Mouse (Mus musculus): ENCODE data around the gene Dgkb. TPM values are rescaled to one million over a fixed set of nuclear protein-coding genes. Genes with fewer than 3 reads are reported as not detected.

The Dgkb gene
- polyA plus RNA-seq, 1 experiment from 2014 or later = 4.8 TPM

DNA sequence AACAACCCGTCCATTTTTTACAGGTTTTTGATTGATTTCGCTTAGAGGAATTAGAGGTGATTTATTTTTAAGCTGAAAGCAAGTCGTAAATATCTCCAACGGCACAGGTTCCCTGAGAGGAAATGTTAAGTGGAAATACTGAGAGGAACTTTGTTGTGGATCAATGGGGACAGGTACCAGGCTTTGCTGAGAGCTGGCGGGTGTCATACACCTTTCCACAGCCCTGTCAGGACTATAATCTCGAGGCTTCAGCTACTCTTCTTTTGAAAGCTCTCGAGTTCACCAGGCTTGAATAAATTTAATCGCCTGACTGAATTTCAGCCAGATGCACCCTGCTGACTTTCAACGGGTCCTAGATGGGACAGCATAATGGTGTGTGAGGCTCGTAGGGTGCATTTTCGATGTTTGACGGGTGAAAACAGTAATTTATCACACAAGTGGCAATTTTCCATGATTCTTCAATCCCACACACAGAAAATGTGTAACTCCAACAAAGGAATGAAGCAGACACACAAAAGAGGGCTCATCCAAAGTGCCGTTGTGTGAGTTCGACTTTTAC, 580.3 kb downstream of the Dgkb start:
- Histone ChIP-seq H3K4me2 (no peak overlapping the region), H3K4me1 (peaks cover 7% of the 10 kb centered on the region; the same call in 1 of the 2 replicates), H3K36me3 (ENCODE audit: poor library complexity, severe bottlenecking) (no peaks in the 10 kb centered on the region), H3K27me3 (no peaks in the 10 kb centered on the region), H3K4me3 (no peak overlapping the region), H3K9ac (no peak overlapping the region), H3K9me3 (replicated peaks) (no peaks in the 10 kb centered on the region), H3K27ac (no peak overlapping the region)
- 41% methylated on average over 14 of the region's 14 CpGs for WGBS
- ATAC-seq = peak; percentile 66

DNA sequence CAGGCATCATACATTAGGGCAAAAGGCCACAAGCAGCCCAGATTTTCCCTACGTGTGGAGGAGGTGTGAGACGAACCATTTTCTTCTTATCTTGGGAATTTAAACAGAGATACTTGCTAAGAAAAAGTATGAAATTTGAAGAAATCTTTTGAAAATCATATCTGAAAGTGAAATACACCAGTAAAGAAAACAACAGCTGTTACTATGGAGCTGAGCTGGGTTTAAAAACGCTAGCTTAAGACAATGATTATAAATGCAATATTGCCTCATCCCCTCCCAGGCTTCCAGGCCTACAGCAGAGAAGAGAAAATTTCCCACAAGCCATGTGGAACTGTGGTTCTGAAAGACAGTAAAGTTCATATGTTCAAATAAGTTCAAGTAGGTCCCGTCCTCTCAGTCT, 582.6 kb downstream of the Dgkb start:
- no peak overlapping the region for H3K4me3 ChIP-seq
- no peaks in the 10 kb centered on the region for H3K36me3 ChIP-seq (ENCODE audit: poor library complexity, severe bottlenecking)
- H3K9ac ChIP-seq = no peak overlapping the region
- WGBS = 88% methylated on average over 4 of the region's 4 CpGs
- no peak for ATAC-seq
- peaks cover 7% of the 10 kb centered on the region; the same call in 1 of the 2 replicates for H3K4me1 ChIP-seq
- no peak overlapping the region for H3K4me2 ChIP-seq
- no peaks in the 10 kb centered on the region for H3K9me3 ChIP-seq (replicated peaks)
- no peak overlapping the region for H3K27ac ChIP-seq
- no peaks in the 10 kb centered on the region for H3K27me3 ChIP-seq

DNA sequence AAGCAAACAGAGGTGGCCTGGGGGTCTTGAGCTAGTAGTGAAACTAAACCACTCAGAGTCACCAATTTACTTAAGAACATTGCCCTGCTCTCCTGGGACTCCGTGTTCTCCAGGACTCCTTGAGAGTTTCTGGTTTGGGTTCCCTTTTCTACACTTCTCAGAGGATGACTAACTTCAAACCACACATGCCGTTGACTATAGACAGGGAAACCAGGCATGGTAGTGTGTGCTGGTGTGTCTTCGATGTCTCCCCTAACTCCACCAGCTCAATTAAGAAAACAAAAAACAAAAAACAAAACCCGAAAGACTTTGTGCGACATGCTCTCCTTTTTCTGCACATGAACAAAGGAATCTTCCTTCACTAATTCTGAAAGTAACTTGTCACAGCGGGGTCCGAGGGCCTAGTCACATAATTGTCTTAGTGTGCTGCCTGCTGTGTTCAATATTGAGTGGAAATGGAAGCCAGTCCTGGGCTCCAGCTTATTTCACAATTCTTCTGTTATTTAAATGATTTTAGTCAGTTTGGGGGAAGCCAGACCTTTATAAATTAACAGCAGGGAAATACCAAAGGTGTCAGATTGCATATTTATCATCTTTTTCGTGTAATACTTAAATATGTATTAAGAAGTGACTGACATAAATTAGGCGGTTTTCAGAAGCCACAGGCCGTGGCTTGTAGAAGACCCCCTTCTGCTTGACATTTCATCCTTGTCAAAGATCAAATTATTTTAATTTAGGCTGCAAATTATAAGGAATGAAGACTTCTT, 618.0 kb downstream of the Dgkb start:
- 8% methylated on average over 10 of the region's 10 CpGs for WGBS
- no peak overlapping the region for H3K4me3 ChIP-seq
- no peak overlapping the region for H3K9ac ChIP-seq
- ATAC-seq = peak; percentile 85
- H3K27ac ChIP-seq = no peak overlapping the region
- H3K36me3 ChIP-seq (ENCODE audit: poor library complexity, severe bottlenecking) = no peaks in the 10 kb centered on the region
- H3K4me2 ChIP-seq = no peak overlapping the region
- peaks cover 10% of the 10 kb centered on the region; the same call in 1 of the 2 replicates for H3K4me1 ChIP-seq
- no peaks in the 10 kb centered on the region for H3K9me3 ChIP-seq (replicated peaks)
- no peaks in the 10 kb centered on the region for H3K27me3 ChIP-seq

DNA sequence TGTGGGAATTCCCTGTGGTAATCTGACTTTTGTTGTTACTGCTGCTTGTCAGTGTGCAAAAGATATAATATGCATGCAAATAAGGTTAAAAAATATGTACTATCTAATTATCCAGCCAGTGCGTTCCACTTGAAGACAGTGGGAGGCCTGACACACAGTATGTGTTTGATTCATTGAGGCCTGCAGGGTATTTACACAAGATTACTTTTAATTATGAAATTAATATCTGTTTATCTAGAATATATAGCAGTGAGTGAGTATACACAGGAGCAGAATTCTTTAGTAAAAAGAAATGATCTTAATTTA, 618.6 kb downstream of the Dgkb start:
- Histone ChIP-seq H3K27me3 (no peaks in the 10 kb centered on the region), H3K4me1 (peaks cover 10% of the 10 kb centered on the region; the same call in 1 of the 2 replicates), H3K27ac (no peak overlapping the region), H3K36me3 (ENCODE audit: poor library complexity, severe bottlenecking) (no peaks in the 10 kb centered on the region), H3K4me2 (no peak overlapping the region), H3K9me3 (replicated peaks) (no peaks in the 10 kb centered on the region), H3K4me3 (no peak overlapping the region), H3K9ac (no peak overlapping the region)
- peak; percentile 85 for ATAC-seq
- WGBS = 13% methylated on average over 1 of the region's 1 CpGs

DNA sequence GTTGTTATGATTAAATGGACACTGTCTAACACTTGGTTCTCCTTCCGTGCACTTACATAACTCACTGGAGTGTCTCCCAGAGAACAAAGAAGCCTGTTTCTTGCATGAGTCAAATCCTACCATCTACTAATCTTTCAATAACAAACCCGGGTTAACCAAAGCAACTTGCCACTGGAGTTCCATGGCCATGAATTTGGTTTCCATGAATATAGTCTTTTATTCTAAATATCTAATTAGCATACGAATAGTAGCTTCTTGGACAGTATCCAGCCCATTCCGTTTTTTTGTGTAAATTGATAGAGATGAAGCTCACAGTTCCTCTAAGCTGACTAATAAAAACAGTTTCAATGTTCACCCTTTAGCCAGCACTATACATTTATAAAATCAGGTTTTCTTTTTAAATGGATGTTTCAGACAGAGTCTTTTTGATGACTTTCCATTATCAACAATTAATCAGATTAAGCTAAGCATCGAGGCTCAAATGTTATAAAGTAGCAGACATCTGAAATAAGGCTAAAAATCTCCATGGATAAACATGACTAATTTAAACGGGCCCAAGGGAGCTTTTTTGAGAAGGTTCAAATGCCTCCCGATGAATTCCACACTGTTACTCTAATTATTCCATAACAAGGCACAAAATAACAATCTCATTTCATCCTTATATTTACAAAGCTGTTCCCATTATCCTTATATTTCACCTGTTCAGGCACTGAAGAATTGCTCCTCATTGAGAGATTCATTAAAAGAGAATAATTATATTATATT, 633.0 kb downstream of the Dgkb start:
- no peak overlapping the region for H3K4me2 ChIP-seq
- no peak overlapping the region for H3K9ac ChIP-seq
- WGBS = 11% methylated on average over 7 of the region's 7 CpGs
- H3K4me1 ChIP-seq = peaks cover 11% of the 10 kb centered on the region
- H3K4me3 ChIP-seq = no peak overlapping the region
- 0 out of 2 replicates have a peak, but pooled peaks cover 3% of the 10 kb centered on the region for H3K9me3 ChIP-seq (replicated peaks)
- peak overlapping the region; percentile 10; the same call in 1 of the 2 replicates for H3K27ac ChIP-seq
- no peaks in the 10 kb centered on the region for H3K36me3 ChIP-seq (ENCODE audit: poor library complexity, severe bottlenecking)
- peak; percentile 83 for ATAC-seq
- H3K27me3 ChIP-seq = no peaks in the 10 kb centered on the region

DNA sequence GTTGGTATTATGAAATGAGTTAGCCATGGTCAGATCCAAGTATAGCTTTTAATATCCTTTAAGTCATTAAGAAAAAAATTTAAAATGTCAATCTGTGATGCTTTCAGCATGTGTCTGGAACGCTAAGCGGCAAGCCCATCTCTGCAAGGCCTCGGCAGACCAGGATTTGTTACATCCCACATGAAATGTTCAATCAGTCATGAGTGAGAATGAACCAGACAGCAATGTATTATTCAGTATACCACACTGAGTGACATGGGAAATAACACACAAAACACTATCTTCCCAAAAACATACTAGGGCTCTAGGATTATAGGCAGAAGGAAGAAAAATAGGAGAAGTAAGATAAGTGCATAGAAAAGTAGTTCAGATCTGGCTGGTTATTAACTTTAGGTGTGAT, 634.2 kb downstream of the Dgkb start:
- Histone ChIP-seq H3K9me3 (replicated peaks) (0 out of 2 replicates have a peak, but pooled peaks cover 3% of the 10 kb centered on the region), H3K27ac (no peak overlapping the region), H3K4me1 (peaks cover 11% of the 10 kb centered on the region), H3K27me3 (no peaks in the 10 kb centered on the region), H3K36me3 (ENCODE audit: poor library complexity, severe bottlenecking) (no peaks in the 10 kb centered on the region), H3K9ac (no peak overlapping the region), H3K4me3 (no peak overlapping the region), H3K4me2 (no peak overlapping the region)
- 65% methylated on average over 3 of the region's 3 CpGs for WGBS
- no peak; the same call in 1 of the 2 replicates for ATAC-seq

DNA sequence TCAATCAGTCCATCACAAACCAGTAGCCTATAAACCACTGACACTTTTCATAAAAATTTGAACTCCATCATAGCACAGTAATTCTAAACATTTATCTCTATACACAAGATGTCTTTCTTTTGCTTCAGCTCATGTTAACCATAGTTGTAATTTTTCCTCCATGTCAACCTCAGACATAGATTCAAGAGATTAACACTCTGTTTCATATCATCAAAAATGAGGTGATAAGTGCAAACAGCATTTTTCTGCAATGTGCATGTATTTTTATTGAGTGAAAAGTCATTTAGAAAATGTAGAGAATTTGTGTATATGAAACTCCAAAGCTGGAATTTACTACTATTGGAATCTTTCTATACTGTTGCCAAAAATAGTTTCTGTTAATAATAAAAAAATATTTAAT, 650.7 kb downstream of the Dgkb start:
- Histone ChIP-seq H3K9me3 (replicated peaks) (no peaks in the 10 kb centered on the region), H3K27me3 (no peaks in the 10 kb centered on the region), H3K4me3 (no peak overlapping the region), H3K4me2 (no peak overlapping the region), H3K4me1 (no peaks in the 10 kb centered on the region), H3K9ac (no peak overlapping the region), H3K27ac (no peak overlapping the region), H3K36me3 (ENCODE audit: poor library complexity, severe bottlenecking) (no peaks in the 10 kb centered on the region)
- no peak for ATAC-seq

DNA sequence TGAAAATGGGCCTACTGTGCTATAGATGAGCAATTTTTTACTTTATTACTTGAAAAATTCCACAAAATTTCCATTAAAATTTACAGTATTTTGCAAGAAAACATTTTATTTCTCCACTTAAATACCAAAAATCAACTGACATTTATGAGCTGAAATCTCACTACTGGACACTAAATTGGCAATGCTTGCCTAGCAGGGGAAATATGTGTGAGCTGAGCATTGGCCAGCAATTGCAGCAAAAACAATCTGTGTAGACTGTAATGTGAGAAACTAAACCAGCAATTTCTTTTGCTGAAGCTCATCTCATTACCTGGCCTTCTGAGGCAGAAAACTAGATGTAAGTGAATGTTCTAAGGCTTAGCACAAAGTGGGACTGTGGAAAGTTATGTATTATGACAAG, 651.1 kb downstream of the Dgkb start:
- ATAC-seq = no peak
- Histone ChIP-seq H3K36me3 (ENCODE audit: poor library complexity, severe bottlenecking) (no peaks in the 10 kb centered on the region), H3K4me1 (no peaks in the 10 kb centered on the region), H3K9ac (no peak overlapping the region), H3K27ac (no peak overlapping the region), H3K4me2 (no peak overlapping the region), H3K4me3 (no peak overlapping the region), H3K9me3 (replicated peaks) (no peaks in the 10 kb centered on the region), H3K27me3 (no peaks in the 10 kb centered on the region)

DNA sequence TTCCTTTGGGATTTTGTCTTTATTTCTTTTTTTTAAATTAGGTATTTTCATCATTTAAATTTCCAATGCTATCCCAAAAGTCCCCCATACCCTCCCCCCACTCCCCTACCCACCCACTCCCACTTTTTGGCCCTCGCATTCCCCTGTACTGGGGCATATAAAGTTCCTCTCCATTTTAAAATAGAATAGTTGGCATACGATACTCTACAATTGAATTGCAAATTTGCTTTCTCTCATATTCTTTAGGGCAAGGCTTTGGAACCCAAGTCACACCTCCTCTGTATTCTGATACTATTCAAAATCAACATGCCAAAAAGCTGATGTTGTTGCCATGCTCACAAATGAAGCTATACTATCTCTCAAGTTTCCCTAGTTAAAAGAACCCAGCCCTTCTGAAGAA, 679.7 kb downstream of the Dgkb start:
- no peaks in the 10 kb centered on the region for H3K36me3 ChIP-seq (ENCODE audit: poor library complexity, severe bottlenecking)
- no peak for ATAC-seq
- WGBS = 35% methylated on average over 2 of the region's 2 CpGs

DNA sequence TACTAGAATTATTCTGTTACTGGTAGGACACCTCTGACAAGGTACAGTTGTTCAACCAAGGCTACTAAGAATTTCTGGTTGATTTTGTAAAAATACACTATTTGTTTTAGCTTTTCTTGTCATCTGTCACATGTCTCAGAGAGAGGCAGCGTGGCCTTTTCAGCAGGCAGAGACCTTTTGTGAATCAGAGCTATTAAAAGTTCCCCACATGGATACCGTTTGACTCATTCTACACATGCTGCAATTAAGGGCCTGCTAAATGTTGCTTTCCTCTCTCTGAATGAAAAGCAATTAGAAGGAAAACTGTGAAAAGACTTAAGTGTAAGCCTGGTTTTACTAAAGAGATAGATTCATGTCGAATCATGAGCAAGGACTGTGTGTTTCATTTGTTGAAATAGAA, 683.4 kb downstream of the Dgkb start:
- H3K27ac ChIP-seq = no peak overlapping the region
- H3K9ac ChIP-seq = no peak overlapping the region
- no peaks in the 10 kb centered on the region for H3K9me3 ChIP-seq (replicated peaks)
- no peak overlapping the region for H3K4me2 ChIP-seq
- H3K4me1 ChIP-seq = peaks cover 11% of the 10 kb centered on the region; the same call in 1 of the 2 replicates
- no peaks in the 10 kb centered on the region for H3K36me3 ChIP-seq (ENCODE audit: poor library complexity, severe bottlenecking)
- ATAC-seq = peak; percentile 88
- WGBS = 9% methylated on average over 3 of the region's 3 CpGs
- no peaks in the 10 kb centered on the region for H3K27me3 ChIP-seq
- no peak overlapping the region for H3K4me3 ChIP-seq

More for the DNA sequence above, 679.7 kb downstream of the Dgkb start:
- H3K9me3 ChIP-seq (replicated peaks) = no peaks in the 10 kb centered on the region
- no peaks in the 10 kb centered on the region for H3K27me3 ChIP-seq
- no peak overlapping the region for H3K4me3 ChIP-seq
- no peak overlapping the region for H3K27ac ChIP-seq
- peaks cover 11% of the 10 kb centered on the region; the same call in 1 of the 2 replicates for H3K4me1 ChIP-seq
- no peak overlapping the region for H3K4me2 ChIP-seq
- H3K9ac ChIP-seq = no peak overlapping the region

DNA sequence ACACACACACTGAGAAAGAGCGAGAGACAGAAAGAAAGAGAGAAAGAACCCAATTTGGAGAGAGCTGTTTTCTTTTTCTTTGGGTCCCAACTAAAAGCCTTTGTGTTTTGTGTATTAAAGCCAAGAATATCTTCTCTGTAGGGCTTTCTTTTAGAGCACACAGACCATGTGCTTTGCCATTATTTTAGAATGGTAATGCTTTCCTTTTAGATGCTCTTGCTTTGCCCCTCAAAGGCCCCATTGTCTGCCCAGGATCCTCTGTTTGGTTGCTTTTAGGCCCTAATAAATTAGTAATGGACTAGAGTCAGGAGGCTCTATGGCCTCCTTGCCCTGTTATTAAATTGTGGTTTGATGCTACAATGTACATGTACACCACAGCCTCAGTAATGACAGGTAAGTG, 690.7 kb downstream of the Dgkb start:
- ATAC-seq = peak; percentile 48; the same call in 1 of the 2 replicates
- 0% methylated on average over 1 of the region's 1 CpGs for WGBS
- H3K27ac ChIP-seq = no peak overlapping the region
- H3K9me3 ChIP-seq (replicated peaks) = no peaks in the 10 kb centered on the region
- H3K4me3 ChIP-seq = no peak overlapping the region
- no peak overlapping the region for H3K9ac ChIP-seq
- H3K4me2 ChIP-seq = no peak overlapping the region
- no peaks in the 10 kb centered on the region for H3K27me3 ChIP-seq
- H3K36me3 ChIP-seq (ENCODE audit: poor library complexity, severe bottlenecking) = no peaks in the 10 kb centered on the region
- H3K4me1 ChIP-seq = no peaks in the 10 kb centered on the region

DNA sequence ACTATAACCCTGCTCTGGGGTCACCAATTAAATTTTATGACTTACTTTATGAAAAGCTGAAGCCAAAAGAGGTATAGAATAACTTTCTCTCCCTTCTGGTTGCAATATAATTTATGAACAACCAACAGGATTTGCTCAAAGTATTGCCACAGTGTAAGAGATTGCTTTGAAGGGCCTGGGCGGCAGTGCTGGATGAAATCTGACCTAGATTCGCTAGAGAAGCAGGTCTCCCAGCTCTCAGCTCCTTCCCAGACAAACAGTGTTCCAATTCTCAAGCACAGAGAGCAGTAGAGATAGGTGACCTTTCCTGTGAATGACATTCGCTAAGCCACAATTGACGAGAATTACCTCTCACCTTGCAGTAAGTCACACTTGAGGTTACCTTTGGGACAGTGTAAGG, 727.9 kb downstream of the Dgkb start:
- no peaks in the 10 kb centered on the region for H3K27me3 ChIP-seq
- no peak overlapping the region for H3K4me2 ChIP-seq
- H3K4me1 ChIP-seq = no peaks in the 10 kb centered on the region
- H3K9ac ChIP-seq = no peak overlapping the region
- H3K4me3 ChIP-seq = no peak overlapping the region
- WGBS = 82% methylated on average over 4 of the region's 4 CpGs
- ATAC-seq = no peak
- no peak overlapping the region for H3K27ac ChIP-seq
- no peaks in the 10 kb centered on the region for H3K9me3 ChIP-seq (replicated peaks)
- no peaks in the 10 kb centered on the region for H3K36me3 ChIP-seq (ENCODE audit: poor library complexity, severe bottlenecking)

All from forebrain, embryonic 13.5 days (tissue).